Mouse (Mus musculus): ENCODE measurements around the gene Ptcd1.

DNA sequence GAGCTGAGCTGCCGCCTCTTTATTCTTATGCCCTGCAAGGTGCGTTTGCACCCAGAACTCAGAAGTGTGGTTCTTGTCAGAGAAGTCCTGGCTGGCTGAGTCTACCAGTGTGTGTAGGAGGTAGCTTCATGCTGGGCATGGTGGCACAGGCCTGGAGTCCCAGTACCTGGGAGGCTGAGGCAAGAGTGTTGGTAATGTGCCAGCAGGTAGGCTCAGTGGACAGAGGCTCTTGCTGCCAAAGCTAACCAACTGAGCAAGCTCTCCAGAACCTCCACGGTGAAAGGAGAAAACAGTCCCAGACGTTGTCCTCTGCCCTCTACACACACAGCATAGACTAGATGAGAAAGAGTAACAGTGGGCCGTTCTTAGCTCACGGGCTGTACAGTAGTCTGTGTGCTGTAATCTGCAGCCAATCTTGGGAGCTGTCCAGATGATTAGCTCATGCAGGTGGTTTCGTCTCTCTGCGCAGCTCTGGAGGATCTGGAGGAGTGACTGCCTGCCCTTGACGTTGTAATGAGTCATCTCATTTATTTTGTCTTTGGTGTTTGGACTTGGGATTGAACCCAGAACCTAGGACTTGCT lies 61.1 kb downstream of the Ptcd1 start:
- TF ChIP-seq HCFC1 (IDR thresholded peaks at IDR 0.05; ENCODE audit: borderline replicate concordance, insufficient read depth, low read length): no peak
- TF ChIP-seq ZNF384 (IDR thresholded peaks at IDR 0.05; ENCODE audit: low read depth, low read length): no peak
- no peak for TF ChIP-seq CHD2 (IDR thresholded peaks at IDR 0.05; ENCODE audit: low read depth, low read length)
